Mouse (Mus musculus) hindbrain, embryonic 16.5 days (tissue): ENCODE measurements around the gene Kalrn. TPM values are rescaled to one million over a fixed set of nuclear protein-coding genes. Genes with fewer than 3 reads are reported as not detected.
A peak's percentile ranks its signal among the peaks of the same experiment; 100 is the strongest.

Source experiments
- ATAC-seq: fragments of 200-750 bp; cut with Nextera tagmentation; 2 replicates; pipeline ENCODE4 v1.8.0; 2017; ENCODE audit warnings: moderate TSS enrichment, moderate library complexity
- H3K27ac ChIP-seq: fragments of 300-500 bp; sonication (generic); 2 replicates; pipeline ENCODE4 v1.5.1; 2014; ENCODE audit warnings: low read depth, mild to moderate bottlenecking, control low read depth, low read length, moderate library complexity
- H3K27me3 ChIP-seq: fragments of 300-500 bp; sonication (generic); replicated peaks from 2 replicates; pipeline ENCODE4 v1.6.1; 2014; ENCODE audit warnings: low read length; ENCODE audit not compliant: control insufficient read depth, insufficient read depth
- H3K36me3 ChIP-seq: fragments of 300-500 bp; sonication (generic); 2 replicates; pipeline ENCODE4 v1.6.1; 2014; ENCODE audit warnings: mild to moderate bottlenecking, low read length, moderate library complexity, mixed read lengths; ENCODE audit not compliant: control insufficient read depth, insufficient read depth
- H3K4me1 ChIP-seq: fragments of 300-500 bp; sonication (generic); 2 replicates; pipeline ENCODE4 v1.6.1; 2014; ENCODE audit warnings: low read depth, low read length; ENCODE audit not compliant: control insufficient read depth, insufficient read depth
- H3K4me2 ChIP-seq: fragments of 300-500 bp; sonication (generic); 2 replicates; pipeline ENCODE4 v1.6.1; 2014; ENCODE audit warnings: mild to moderate bottlenecking, low read length, control low read depth, moderate library complexity
- H3K4me3 ChIP-seq: fragments of 300-500 bp; sonication (generic); 2 replicates; pipeline ENCODE4 v1.5.1; 2014; ENCODE audit warnings: mild to moderate bottlenecking, low read length, control low read depth, moderate library complexity
- H3K9ac ChIP-seq: fragments of 300-500 bp; sonication (generic); 2 replicates; pipeline ENCODE4 v1.6.1; 2014; ENCODE audit warnings: low read depth, mild to moderate bottlenecking, control low read depth, low read length, moderate library complexity
- H3K9me3 ChIP-seq: fragments of 300-500 bp; sonication (generic); 2 replicates; pipeline ENCODE4 v1.6.1; 2014; ENCODE audit warnings: mild to moderate bottlenecking, low read length, moderate library complexity; ENCODE audit not compliant: control insufficient read depth
- WGBS: fragments of 180-500 bp; shearing (Covaris S2); extraction: QIAGEN DNeasy Blood & Tissue Kit; methylation state at CpG from one replicate; pipeline ENCODE4 v1.1.7; 2014; 5-methylcytosine and 5-hydroxymethylcytosine counted together
- polyA plus RNA-seq: library from polyadenylated mRNA; unstranded; fragments of >200 nt; fragmentation: Nextera tagmentation; extraction: Ambion mirVana; gene quantifications from 2 replicates; pipeline ENCODE4 v1.2.1, GENCODE M21; 2015

Gene Kalrn
- polyA plus RNA-seq, 1 experiment from 2014 or later = 20.9 TPM

DNA sequence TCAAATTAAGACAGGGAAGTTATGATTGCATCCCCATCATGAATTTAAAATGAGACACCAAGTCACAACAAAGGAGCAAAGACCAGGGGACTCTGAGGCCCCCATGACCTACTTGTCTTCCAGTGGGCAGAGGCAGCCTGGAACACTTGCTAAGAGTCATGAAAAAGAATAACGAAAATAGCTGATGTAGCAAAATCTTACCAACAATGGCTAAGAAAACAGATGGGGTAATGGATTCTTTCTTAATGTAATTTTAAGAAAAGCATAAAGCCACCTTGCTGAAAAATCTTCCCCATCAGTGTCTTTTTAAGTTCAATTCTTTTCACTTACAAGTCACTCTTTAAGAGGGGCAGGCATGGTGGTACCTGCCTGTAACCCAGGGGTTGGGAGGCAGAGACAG is 89.1 kb downstream of the Kalrn start:
- H3K9ac ChIP-seq = no peak overlapping the region
- H3K27me3 ChIP-seq = no peaks in the 10 kb centered on the region
- H3K4me2 ChIP-seq = no peak overlapping the region
- H3K4me3 ChIP-seq = no peak overlapping the region
- H3K27ac ChIP-seq = no peak overlapping the region
- no peak for ATAC-seq
- 75% methylated on average over 1 of the region's 1 CpGs for whole genome bisulfite sequencing
- no peaks in the 10 kb centered on the region for H3K9me3 ChIP-seq
- H3K4me1 ChIP-seq = peaks cover 5% of the 10 kb centered on the region
- H3K36me3 ChIP-seq = no peaks in the 10 kb centered on the region

DNA sequence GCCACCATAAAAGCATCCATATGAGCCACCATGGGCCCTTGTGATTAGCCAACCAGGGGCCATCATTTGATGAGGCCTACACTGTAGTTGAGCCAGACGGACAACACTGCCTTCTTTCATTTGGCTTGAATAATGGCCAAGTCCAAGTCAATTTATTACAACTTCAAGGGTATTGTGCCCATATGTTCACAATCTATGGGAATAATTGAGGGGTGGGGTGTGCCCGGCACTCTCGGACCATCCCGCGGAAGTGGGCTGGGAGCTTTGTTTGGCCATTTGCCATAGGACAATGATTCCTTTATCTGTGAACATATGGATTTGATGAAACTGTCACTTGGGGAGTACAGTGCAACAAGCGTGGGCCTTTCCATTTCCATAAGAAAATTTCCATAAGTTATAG is 89.6 kb downstream of the Kalrn start:
- Histone ChIP-seq H3K4me1 (peaks cover 5% of the 10 kb centered on the region), H3K4me3 (no peak overlapping the region), H3K9ac (no peak overlapping the region), H3K36me3 (no peaks in the 10 kb centered on the region), H3K27me3 (no peaks in the 10 kb centered on the region), H3K4me2 (no peak overlapping the region), H3K27ac (no peak overlapping the region), H3K9me3 (no peaks in the 10 kb centered on the region)
- WGBS = 36% methylated on average over 6 of the region's 6 CpGs
- ATAC-seq = no peak

DNA sequence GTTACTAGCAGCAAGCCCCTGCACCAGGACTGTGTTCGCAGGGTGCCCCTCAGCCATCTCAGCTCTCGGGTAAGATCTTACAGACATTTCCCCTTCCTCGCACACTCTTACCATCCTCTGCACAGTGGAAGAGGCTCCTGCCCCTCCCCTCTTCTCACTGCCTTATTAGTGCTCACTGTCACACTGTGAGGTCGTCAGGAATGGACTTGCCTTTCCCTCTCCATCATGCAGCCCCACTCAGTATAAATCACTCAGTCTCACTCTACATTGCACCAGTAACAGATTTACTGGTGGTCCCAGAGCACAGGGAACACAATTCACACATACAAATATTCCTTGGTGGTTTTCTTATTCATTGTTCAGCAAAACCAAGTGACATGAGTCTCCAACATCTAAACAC is 98.6 kb downstream of the Kalrn start:
- ATAC-seq = no peak
- H3K9ac ChIP-seq = no peak overlapping the region
- WGBS = 71% methylated on average over 4 of the region's 4 CpGs
- no peak overlapping the region for H3K4me3 ChIP-seq
- no peak overlapping the region for H3K4me2 ChIP-seq
- H3K27ac ChIP-seq = no peak overlapping the region
- H3K36me3 ChIP-seq = no peaks in the 10 kb centered on the region
- peaks cover 28% of the 10 kb centered on the region for H3K4me1 ChIP-seq
- H3K9me3 ChIP-seq = no peaks in the 10 kb centered on the region
- no peaks in the 10 kb centered on the region for H3K27me3 ChIP-seq

DNA sequence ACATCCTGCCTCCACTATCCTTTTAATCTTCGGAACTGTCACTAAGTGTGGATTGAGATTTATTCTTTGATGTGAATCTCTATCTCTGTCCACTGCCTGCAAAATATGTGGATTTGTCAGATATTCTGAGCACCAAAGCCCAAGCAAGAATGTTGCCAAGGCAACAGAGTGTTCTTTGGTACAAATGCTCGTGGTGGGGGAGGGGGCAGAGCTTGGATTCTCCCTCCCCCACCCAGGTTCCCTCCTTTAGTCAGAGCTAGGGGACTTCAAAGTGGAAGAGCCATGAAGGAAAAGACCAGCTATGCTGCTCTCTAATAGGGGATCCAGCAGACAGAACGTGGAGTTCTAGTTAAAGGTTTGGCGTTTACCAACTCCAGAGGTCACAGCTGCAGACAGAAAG is 99.4 kb downstream of the Kalrn start:
- Histone ChIP-seq H3K9me3 (no peaks in the 10 kb centered on the region), H3K9ac (no peak overlapping the region), H3K4me1 (peaks cover 36% of the 10 kb centered on the region), H3K4me2 (no peak overlapping the region), H3K4me3 (no peak overlapping the region), H3K36me3 (no peaks in the 10 kb centered on the region), H3K27me3 (no peaks in the 10 kb centered on the region), H3K27ac (no peak overlapping the region)
- no peak for ATAC-seq
- WGBS = 42% methylated on average over 4 of the region's 4 CpGs

DNA sequence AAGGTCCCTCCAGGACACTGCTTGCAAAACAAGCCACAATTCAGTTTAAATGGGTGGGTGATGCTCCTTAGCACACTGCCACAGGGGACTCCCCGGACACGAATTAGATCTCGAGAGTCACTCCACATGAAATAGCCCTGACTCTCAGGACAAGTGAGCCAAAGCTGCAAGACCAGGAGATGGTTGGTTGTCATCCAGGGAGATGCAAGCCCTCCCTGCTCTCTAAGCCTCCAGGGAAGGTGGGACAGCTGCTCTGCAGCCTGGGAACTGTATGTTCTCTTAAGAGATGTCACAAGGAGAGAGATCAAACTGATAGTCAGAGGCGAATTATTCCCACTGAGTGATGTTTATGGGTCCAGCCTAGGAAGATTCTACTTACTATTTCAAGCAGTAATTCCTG is 101.9 kb downstream of the Kalrn start:
- no peak overlapping the region for H3K9ac ChIP-seq

DNA sequence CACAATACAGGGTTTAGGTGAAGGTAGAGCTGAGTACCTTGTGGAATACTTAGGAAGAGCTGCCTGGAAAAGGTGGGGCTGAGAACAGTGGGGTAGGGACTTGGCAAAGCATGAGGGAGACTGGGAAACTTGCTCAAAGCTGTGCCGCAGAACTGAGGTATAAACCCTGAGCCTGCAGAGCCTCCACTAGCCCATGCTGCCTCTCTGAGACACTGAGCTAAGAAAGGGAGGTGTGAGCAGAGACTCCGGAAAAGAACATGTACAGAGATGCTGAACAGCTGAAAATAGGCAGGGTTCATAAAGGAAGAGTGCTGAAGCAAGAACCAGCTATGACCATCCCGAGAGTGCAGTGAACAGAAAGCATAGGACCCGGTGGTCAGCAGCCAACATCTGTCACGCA is 103.0 kb downstream of the Kalrn start:
- Histone ChIP-seq H3K4me3 (no peak overlapping the region), H3K4me2 (no peak overlapping the region), H3K9me3 (no peaks in the 10 kb centered on the region), H3K36me3 (no peaks in the 10 kb centered on the region), H3K9ac (no peak overlapping the region), H3K27ac (no peak overlapping the region; the same call in 1 of the 2 replicates), H3K27me3 (no peaks in the 10 kb centered on the region), H3K4me1 (peaks cover 51% of the 10 kb centered on the region)
- ATAC-seq = no peak
- 59% methylated on average over 5 of the region's 5 CpGs for WGBS

More for the DNA sequence above, 101.9 kb downstream of the Kalrn start:
- WGBS = 73% methylated on average over 4 of the region's 4 CpGs
- Histone ChIP-seq H3K4me3 (no peak overlapping the region), H3K36me3 (no peaks in the 10 kb centered on the region), H3K4me1 (peaks cover 51% of the 10 kb centered on the region), H3K27me3 (no peaks in the 10 kb centered on the region), H3K9me3 (no peaks in the 10 kb centered on the region), H3K27ac (no peak overlapping the region), H3K4me2 (no peak overlapping the region)
- no peak for ATAC-seq

DNA sequence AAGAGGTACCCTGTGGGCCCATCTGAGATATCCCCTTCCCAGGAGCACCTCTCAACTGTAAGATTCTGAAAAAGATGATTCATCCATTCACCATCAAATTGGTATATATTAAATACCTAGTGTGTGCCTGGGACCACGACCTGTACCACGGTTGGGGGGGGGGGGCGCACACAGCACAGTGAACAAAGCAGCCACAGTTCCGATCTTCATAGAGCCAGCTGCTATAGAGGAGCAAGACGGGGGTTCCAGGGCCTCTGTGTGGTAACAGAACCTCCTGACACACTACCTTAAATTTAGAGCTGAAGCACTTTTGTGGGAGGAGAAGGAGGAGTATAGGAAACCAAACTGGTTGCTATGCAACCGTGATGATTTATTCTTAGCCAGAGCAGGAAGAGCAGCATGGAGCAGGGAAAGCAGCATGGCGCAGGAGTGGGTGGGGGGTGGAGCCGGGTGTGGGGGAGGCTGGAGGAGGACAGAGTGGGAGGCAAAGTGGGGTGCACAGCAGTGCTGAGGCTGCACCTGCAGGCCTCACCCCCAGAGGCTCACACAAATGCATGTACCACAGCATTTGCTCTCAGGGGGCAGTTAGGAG is 104.0 kb downstream of the Kalrn start:
- Histone ChIP-seq H3K36me3 (no peaks in the 10 kb centered on the region), H3K9me3 (no peaks in the 10 kb centered on the region), H3K27ac (peak overlapping the region; percentile 34; the same call in 1 of the 2 replicates), H3K4me2 (peak overlapping the region; percentile 30), H3K4me3 (no peak overlapping the region), H3K9ac (no peak overlapping the region), H3K27me3 (no peaks in the 10 kb centered on the region), H3K4me1 (peaks cover 47% of the 10 kb centered on the region)
- WGBS = 22% methylated on average over 8 of the region's 8 CpGs
- peak; percentile 66 for ATAC-seq

DNA sequence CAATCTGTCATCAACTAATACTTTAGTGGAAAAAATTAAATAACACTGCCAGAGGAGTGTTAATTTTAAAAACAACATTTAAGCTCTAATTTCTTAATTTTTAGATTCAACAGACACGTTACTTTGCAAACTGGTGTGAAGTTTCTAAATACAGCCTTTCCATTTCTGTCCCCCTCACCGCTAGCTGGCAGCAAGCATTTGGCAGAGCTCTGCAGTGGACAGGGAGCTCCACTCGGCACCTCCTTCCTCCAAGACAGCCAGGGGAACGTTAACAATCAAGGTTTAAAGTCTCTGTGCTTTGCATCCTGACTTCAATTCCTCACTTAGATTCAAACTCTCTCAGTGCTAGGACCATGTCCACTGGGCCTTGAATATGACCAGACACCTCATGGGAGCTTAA is 106.7 kb downstream of the Kalrn start:
- no peak overlapping the region for H3K4me2 ChIP-seq
- H3K36me3 ChIP-seq = no peaks in the 10 kb centered on the region
- peaks cover 37% of the 10 kb centered on the region for H3K4me1 ChIP-seq
- WGBS = 39% methylated on average over 4 of the region's 4 CpGs
- H3K9ac ChIP-seq = no peak overlapping the region
- no peaks in the 10 kb centered on the region for H3K27me3 ChIP-seq
- H3K27ac ChIP-seq = no peak overlapping the region
- ATAC-seq = no peak
- no peaks in the 10 kb centered on the region for H3K9me3 ChIP-seq
- H3K4me3 ChIP-seq = no peak overlapping the region

DNA sequence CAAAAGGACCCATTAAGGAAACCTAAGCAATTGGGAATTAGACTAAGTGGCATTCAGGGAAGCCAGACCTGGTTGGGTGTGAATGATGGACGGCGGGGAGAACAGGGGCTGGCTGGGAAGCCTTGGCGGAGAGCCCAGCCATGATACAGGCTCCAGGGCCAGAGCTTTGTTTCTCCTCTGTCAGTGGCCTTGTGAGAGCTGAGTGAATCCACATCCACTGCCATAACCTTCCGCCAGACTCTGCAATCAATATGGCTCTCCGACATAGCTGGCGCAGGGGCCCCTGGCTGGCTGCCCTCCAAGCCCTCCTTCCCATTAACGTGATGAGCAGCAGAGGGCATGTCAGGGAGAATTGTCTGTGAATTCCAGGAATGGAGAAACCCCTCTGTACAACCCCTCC is 117.0 kb downstream of the Kalrn start:
- no peak overlapping the region for H3K9ac ChIP-seq
- no peak overlapping the region for H3K27ac ChIP-seq
- ATAC-seq = peak; percentile 80
- WGBS = 30% methylated on average over 7 of the region's 7 CpGs
- no peaks in the 10 kb centered on the region for H3K9me3 ChIP-seq
- 0 out of 2 replicates have a peak overlapping the region, but pooled peaks have one; percentile 7 for H3K4me2 ChIP-seq
- H3K36me3 ChIP-seq = no peaks in the 10 kb centered on the region
- no peaks in the 10 kb centered on the region for H3K27me3 ChIP-seq
- no peak overlapping the region for H3K4me3 ChIP-seq
- H3K4me1 ChIP-seq = peaks cover 8% of the 10 kb centered on the region

DNA sequence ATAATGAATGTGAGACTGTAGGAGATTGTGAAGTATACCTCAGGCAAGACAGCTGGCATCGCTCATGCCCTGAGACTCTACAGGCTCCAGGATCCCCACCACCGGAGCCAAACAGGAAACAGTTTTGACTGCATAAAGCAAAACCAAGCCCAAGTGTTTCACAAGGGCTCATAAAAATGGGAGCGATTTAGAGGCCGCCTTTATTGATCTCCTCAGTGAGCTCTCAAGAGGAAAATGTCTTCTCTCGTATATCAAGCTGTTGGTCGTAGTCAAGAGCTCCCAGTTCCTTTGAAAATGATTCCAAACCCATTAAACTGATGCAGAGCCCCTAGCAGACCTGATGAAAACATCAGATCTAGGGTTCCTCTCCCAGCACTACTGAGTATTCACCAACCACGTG is 127.7 kb downstream of the Kalrn start:
- no peak overlapping the region for H3K4me3 ChIP-seq
- no peak overlapping the region for H3K9ac ChIP-seq
- H3K4me2 ChIP-seq = no peak overlapping the region
- peaks cover 11% of the 10 kb centered on the region for H3K4me1 ChIP-seq
- H3K27ac ChIP-seq = no peak overlapping the region
- WGBS = 76% methylated on average over 7 of the region's 7 CpGs
- H3K27me3 ChIP-seq = no peaks in the 10 kb centered on the region
- no peak for ATAC-seq
- no peaks in the 10 kb centered on the region for H3K36me3 ChIP-seq
- no peaks in the 10 kb centered on the region for H3K9me3 ChIP-seq
